Mouse (Mus musculus): Measurements from ENCODE around the gene Hic1. TPM values are rescaled to one million over a fixed set of nuclear protein-coding genes. Genes with fewer than 3 reads are reported as not detected.
A peak's percentile ranks its signal among the peaks of the same experiment; 100 is the strongest.

Hic1 gene
- polyA plus RNA-seq (2015; fragmentation: Nextera tagmentation; extraction: Ambion mirVana), result 2.8 and 3.2 TPM in 2 replicates

DNA sequence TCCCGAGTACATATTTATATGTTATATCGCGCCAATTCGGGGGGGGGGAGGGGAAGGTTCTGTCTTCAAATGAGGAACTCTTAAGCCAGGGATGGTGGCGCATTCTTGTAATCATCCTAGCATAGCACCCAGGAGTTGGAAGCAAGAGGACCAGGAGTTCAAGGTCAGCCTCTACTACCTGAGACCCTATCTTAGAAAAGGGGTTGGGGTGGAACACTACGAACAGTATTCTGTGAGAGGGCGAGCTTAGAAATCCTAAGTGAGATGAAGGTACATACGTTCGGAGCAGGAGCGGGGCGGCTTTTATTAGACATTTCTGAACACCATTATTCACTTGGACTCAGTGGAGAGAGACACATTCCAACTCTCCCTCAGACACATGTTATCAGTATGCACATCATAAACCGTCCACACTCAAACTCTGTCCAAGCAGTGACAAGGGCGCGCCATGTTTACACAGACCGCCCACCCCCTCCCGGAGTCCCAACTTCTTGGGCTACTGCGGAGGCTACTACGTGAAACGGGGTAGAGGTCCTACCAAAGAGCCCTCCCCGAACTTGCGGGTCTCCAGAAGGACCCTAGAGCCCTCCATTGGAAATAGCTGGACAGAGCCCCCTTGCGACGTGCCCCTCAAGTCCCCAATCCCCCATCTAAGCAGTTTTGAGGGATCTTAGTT lies at the start of gene Hic1:
Gene Hic1 (minus strand): TSS at position 115 of the 676 bp plus-strand sequence.
- H3K27ac ChIP-seq, result peak within 1 kb of the TSS; percentile 27
- H3K36me3 ChIP-seq (replicated peaks), result no peaks in the 10 kb centered on the region
- peaks cover 86% of the 10 kb centered on the region for H3K4me1 ChIP-seq
- H3K27me3 ChIP-seq (replicated peaks), result peaks cover 49% of the 10 kb centered on the region
- H3K4me3 ChIP-seq, result peak within 1 kb of the TSS; percentile 44
- WGBS, result 6% methylated on average over 23 of the region's 23 CpGs
- H3K9ac ChIP-seq, result peak within 1 kb of the TSS; percentile 46
- peak; percentile 0; the same call in 1 of the 2 replicates for ATAC-seq (replicated peaks)
- no peaks in the 10 kb centered on the region for H3K9me3 ChIP-seq
- peak within 1 kb of the TSS; percentile 95 for H3K4me2 ChIP-seq

DNA sequence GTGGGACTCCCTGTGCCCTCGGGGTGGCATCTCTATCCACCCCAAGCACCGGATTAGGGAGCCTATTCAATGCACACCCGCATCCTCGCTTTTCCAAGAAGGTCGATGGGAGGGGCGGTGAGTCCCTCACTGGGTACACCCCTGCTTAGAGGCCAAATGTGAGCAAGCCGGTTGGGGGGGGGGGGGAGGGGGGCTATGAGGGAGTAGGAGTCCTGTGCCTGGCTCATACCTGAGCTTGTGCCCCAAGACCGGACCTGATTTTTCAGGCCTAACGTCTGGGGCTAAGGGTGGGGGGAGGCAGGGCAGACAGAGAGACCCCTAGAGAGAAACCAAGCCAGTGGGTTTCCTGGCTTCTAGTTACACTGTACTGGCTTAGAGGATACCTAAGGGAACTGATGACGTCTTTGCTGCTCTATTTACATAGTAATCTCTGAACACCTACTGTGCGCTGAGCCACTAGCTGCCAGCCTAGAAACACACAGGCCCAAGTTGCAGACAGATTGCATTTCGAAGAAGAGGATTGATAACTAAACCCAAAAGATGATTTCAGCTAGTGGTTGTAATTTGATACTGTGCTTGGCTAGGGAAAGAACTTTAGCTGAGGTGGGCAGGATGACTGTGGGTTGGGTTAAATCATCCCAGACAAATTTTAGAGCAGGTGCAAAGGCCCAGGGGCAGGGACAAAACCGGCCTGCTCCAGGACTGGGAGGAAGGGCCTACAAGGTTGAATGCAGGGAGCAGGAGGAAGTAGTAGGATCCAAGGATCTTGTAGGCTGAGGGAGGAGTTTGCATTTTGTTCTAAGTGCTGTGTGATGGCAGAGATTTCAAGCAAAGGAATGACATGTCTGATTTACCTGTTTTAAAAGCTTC lies 45.0 kb upstream of the Hic1 start:
- ATAC-seq (replicated peaks), result peak; percentile 57
- H3K27me3 ChIP-seq (replicated peaks), result no peaks in the 10 kb centered on the region
- H3K4me1 ChIP-seq, result peaks cover 61% of the 10 kb centered on the region
- H3K4me3 ChIP-seq, result peak overlapping the region; percentile 10; the same call in 1 of the 2 replicates
- H3K4me2 ChIP-seq, result peak overlapping the region; percentile 44
- H3K27ac ChIP-seq, result peak overlapping the region; percentile 72
- H3K9ac ChIP-seq, result peak overlapping the region; percentile 18; the same call in 1 of the 2 replicates
- H3K9me3 ChIP-seq, result no peaks in the 10 kb centered on the region
- WGBS, result 15% methylated on average over 13 of the region's 13 CpGs
- H3K36me3 ChIP-seq (replicated peaks), result no peaks in the 10 kb centered on the region

DNA sequence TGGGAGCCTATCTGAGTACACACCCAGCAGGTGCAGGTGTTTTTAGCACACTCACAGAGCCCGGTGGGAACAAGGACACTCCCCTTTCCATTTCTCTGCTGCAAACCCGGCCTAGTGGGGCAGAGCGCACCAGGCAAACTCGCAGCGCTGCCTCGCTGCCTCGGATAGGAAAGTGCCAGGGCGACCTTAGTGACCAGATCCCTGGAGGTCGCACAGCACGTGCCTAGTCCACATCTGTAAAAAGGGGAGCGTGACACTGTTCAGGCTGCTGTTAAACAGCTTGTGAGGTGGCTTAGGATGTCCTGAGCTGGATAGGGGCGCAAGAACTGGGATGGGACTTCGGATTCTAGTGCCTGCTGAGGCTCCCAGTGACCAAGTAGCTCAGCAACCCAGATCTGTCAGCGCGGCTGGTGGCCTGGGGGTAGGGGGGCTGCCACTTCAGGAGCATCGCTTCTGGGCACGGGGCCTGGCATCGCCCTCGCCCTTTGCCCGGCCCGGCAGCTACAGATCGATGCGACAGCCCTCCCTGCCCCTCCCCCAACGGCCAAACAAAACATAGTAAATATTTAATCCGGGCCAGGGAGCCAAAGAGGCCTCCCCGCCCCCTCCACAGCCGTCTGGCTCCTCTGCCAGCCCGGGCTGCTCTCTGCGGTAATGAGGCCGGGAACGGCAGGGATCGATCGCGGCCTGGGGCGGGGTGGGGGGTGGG lies 44.2 kb upstream of the Hic1 start:
- peaks cover 69% of the 10 kb centered on the region for H3K4me1 ChIP-seq

DNA sequence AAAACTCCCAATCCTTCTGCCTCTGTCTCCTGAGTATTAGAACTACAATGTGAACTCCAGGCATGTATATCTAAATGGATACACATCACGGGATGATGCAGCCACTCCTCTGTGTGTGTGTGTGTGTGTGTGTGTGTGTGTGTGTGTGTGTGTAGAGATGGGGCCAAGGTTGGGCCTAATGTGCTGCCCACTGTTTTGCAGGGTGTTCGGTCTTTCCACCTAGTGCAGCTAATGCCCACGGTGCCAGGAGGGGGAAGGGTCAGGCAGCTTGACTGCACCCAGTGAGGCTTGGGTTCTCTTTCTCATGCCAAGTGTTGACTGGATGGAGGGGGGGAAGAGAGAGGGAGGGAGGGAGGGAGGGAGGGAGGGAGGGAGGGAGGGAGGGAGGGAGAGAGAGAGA lies 43.6 kb upstream of the Hic1 start:
- Histone ChIP-seq H3K4me2 (no peak overlapping the region), H3K4me1 (peaks cover 69% of the 10 kb centered on the region)
- WGBS, result 52% methylated on average over 1 of the region's 3 CpGs

More for the DNA sequence above, 44.2 kb upstream of the Hic1 start:
- peak overlapping the region; percentile 72 for H3K27ac ChIP-seq
- H3K4me2 ChIP-seq, result peak overlapping the region; percentile 44
- peak overlapping the region; percentile 18; the same call in 1 of the 2 replicates for H3K9ac ChIP-seq
- peak; percentile 74 for ATAC-seq (replicated peaks)
- H3K27me3 ChIP-seq (replicated peaks), result no peaks in the 10 kb centered on the region
- H3K36me3 ChIP-seq (replicated peaks), result no peaks in the 10 kb centered on the region
- H3K4me3 ChIP-seq, result peak overlapping the region; percentile 10; the same call in 1 of the 2 replicates
- WGBS, result 4% methylated on average over 35 of the region's 35 CpGs
- H3K9me3 ChIP-seq, result no peaks in the 10 kb centered on the region

DNA sequence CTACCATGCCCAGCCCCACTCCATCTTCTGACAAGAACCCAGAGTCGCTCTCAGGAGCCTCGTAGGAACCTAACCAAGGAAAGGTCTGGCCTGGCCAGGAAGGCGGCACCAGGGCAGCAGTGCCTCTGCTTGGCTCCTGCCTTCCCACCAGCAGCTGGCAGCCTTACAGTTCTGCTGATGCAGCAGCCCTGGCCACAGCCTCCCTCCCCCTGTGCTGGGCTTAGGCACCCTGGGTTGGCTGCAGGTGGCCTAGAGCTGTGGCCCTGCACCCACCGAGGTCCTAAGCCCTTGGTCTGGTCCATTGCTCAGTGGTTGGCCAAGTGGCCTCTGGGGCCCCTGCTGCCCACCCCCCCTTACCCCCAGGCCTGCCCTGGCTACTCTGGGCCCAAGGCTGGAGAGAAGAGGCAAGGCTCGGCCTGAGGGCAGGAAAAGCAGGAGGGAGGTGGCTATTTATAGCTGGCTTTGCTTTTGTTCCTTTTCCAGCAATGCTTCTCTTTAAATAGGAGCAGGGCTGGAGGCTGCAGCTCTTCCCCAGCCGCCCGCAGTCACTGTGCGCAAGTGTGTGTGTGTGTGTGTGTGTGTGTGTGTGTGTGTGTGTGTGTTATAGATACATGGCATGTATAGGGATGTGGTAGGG lies 42.8 kb upstream of the Hic1 start:
- H3K4me1 ChIP-seq, result peaks cover 69% of the 10 kb centered on the region
- ATAC-seq (replicated peaks), result peak; percentile 34; the same call in 1 of the 2 replicates
- WGBS, result 32% methylated on average over 8 of the region's 8 CpGs

More for the DNA sequence above, 43.6 kb upstream of the Hic1 start:
- Histone ChIP-seq H3K9me3 (no peaks in the 10 kb centered on the region), H3K4me3 (no peak overlapping the region), H3K27ac (peak overlapping the region; percentile 73), H3K9ac (no peak overlapping the region), H3K27me3 (replicated peaks) (no peaks in the 10 kb centered on the region), H3K36me3 (replicated peaks) (no peaks in the 10 kb centered on the region)
- ATAC-seq (replicated peaks), result 0 out of 2 replicates have a peak, but pooled peaks have one; percentile 5

DNA sequence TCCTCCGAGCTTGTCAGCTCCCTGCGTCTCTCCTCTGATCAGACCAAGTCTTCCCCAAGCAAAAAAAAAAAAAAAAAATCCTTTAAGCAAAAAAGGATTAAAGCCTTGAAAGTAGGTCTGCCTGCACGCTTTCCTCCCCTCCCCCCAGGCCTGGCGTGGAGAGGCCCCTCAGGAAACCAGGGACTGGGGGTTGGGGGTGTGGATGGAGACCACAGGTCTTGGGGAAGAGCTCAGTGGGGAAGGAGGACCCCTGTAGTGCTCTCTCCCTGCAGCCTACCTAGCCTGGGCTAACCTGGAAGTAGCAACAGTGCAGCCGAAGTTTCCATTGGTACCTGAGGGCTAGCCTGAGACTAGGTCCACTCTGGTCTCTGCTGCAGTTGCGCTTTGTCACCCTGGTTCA lies 41.4 kb upstream of the Hic1 start:
- no peaks in the 10 kb centered on the region for H3K27me3 ChIP-seq (replicated peaks)
- no peak for ATAC-seq (replicated peaks)
- 27% methylated on average over 6 of the region's 6 CpGs for whole genome bisulfite sequencing

More for the DNA sequence above, 42.8 kb upstream of the Hic1 start:
- H3K9ac ChIP-seq, result no peak overlapping the region
- H3K27me3 ChIP-seq (replicated peaks), result no peaks in the 10 kb centered on the region
- H3K36me3 ChIP-seq (replicated peaks), result no peaks in the 10 kb centered on the region
- H3K9me3 ChIP-seq, result no peaks in the 10 kb centered on the region
- H3K27ac ChIP-seq, result peak overlapping the region; percentile 73
- no peak overlapping the region for H3K4me3 ChIP-seq
- H3K4me2 ChIP-seq, result no peak overlapping the region

DNA sequence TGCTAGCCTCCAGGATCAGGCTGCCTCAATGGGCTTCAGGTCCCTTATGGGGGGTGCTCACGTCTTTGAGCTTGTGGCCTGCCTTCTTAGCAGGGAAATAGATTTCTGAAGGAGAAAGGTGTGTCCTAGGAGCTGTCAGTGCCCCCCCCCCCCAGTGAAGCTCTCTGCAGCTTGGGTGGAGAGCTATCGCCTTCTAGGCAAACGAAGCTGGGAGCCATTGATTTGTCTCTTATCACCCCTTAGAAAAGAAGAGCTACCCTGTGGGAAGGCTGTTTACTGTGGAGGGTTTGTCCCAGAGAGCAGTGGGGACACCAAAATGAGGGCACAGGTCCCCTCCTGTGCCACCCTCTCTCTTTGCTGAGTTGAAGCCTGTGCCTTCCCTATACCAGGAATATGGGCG lies 40.8 kb upstream of the Hic1 start:
- peak overlapping the region; percentile 75 for H3K27ac ChIP-seq
- no peak overlapping the region for H3K4me3 ChIP-seq
- H3K9ac ChIP-seq, result no peak overlapping the region
- H3K27me3 ChIP-seq (replicated peaks), result no peaks in the 10 kb centered on the region
- H3K9me3 ChIP-seq, result no peaks in the 10 kb centered on the region
- ATAC-seq (replicated peaks), result no peak
- 42% methylated on average over 4 of the region's 4 CpGs for WGBS
- H3K4me1 ChIP-seq, result peaks cover 59% of the 10 kb centered on the region
- H3K36me3 ChIP-seq (replicated peaks), result no peaks in the 10 kb centered on the region
- H3K4me2 ChIP-seq, result no peak overlapping the region

More for the DNA sequence above, 41.4 kb upstream of the Hic1 start:
- Histone ChIP-seq H3K9me3 (no peaks in the 10 kb centered on the region), H3K4me1 (peaks cover 62% of the 10 kb centered on the region), H3K4me2 (no peak overlapping the region), H3K4me3 (no peak overlapping the region), H3K36me3 (replicated peaks) (no peaks in the 10 kb centered on the region), H3K27ac (peak overlapping the region; percentile 75), H3K9ac (no peak overlapping the region)

DNA sequence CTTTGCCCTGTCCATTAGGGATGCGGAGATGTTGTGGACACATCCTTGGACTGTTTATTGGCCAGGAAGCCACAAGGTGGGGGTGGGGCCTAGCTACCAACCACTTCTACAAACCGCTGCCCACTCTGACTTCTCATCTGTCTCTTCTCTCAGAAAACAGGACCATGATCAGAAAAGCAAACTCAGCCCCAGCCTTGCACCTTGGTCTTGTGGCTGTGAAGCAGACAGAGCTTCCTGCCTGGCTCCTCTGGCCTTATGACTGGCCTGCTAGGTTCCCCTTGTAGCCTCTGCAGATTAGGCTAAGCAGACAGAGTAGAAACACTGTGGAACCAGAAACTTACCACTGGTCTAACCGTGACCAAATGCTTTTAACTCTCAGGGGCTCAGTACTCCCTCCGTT lies 40.0 kb upstream of the Hic1 start:
- Histone ChIP-seq H3K9me3 (no peaks in the 10 kb centered on the region), H3K27me3 (replicated peaks) (no peaks in the 10 kb centered on the region), H3K4me2 (no peak overlapping the region), H3K4me3 (no peak overlapping the region), H3K9ac (no peak overlapping the region), H3K27ac (0 out of 2 replicates have a peak overlapping the region, but pooled peaks have one; percentile 21), H3K36me3 (replicated peaks) (no peaks in the 10 kb centered on the region), H3K4me1 (peaks cover 61% of the 10 kb centered on the region)
- 66% methylated on average over 4 of the region's 4 CpGs for WGBS
- no peak for ATAC-seq (replicated peaks)

DNA sequence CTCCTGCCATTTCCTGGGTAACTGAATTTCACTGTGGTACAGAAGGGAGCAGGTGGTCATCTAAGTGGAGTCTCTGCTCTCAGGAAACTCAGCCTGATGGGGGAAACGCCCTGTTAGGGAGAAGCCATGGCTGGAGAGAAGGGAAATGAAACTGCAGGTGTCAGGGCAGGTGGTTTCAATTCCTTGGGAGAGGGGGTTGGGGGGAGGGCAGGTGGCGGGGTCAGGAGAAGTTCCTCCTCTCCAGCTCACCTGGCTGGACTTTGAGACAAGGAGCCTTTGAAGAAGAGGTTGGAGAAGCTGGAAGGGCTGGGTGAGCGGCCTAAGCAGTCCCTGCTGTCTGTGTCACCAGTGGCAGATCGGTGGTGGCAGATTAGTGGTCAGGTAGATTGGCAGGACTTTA lies 37.0 kb upstream of the Hic1 start:
- 81% methylated on average over 4 of the region's 4 CpGs for WGBS
- H3K4me3 ChIP-seq, result no peak overlapping the region
- H3K4me2 ChIP-seq, result no peak overlapping the region
- peaks cover 61% of the 10 kb centered on the region for H3K4me1 ChIP-seq
- ATAC-seq (replicated peaks), result no peak
- no peak overlapping the region for H3K9ac ChIP-seq
- no peak overlapping the region for H3K27ac ChIP-seq
- no peaks in the 10 kb centered on the region for H3K27me3 ChIP-seq (replicated peaks)
- H3K9me3 ChIP-seq, result no peaks in the 10 kb centered on the region
- no peaks in the 10 kb centered on the region for H3K36me3 ChIP-seq (replicated peaks)

DNA sequence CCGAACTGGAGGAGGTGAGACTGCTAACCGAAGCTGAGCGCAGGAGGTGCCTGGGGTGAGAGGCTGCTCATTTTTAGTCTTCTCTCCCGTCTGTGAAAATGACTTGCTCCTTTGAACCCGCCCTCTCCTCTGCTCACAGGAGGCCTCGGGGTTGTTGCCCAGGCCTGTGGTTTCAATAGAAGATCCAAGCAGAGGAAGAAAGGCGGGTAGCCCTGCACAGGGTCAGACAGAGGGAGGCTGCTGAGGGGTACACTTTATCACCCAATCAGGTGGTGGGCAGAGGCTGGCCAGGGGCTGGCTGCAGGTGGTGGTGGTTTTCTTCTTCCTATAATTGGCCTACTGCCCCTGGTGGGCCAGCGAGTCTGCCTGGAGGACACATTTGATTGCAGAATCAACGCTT lies 35.2 kb upstream of the Hic1 start:
- Histone ChIP-seq H3K4me3 (no peak overlapping the region), H3K9me3 (no peaks in the 10 kb centered on the region), H3K4me1 (peaks cover 55% of the 10 kb centered on the region), H3K27ac (peak overlapping the region; percentile 43; the same call in 1 of the 2 replicates), H3K27me3 (replicated peaks) (no peaks in the 10 kb centered on the region), H3K4me2 (no peak overlapping the region), H3K9ac (no peak overlapping the region), H3K36me3 (replicated peaks) (no peaks in the 10 kb centered on the region)
- 32% methylated on average over 9 of the region's 9 CpGs for WGBS
- ATAC-seq (replicated peaks), result peak; percentile 50

DNA sequence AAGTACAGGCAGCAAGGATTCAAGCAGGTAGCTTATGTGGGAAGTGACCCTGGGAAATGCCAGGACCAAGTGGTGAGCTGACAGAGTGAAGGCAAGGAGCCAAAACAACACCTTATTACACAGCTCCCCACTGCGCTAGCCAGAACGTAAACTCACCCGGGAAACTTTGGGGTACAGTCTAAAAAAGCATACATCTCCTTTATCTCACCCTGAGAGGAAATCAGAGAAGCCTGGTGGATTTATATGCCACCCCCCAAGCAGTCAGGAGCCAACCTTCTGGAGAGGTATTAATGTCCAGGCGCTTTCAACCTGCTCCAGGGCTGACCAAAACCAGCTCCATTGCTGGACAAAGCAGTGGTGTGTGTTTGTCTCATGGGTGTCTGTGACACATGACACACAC lies 34.6 kb upstream of the Hic1 start:
- peaks cover 49% of the 10 kb centered on the region for H3K4me1 ChIP-seq
- ATAC-seq (replicated peaks), result no peak
- WGBS, result 78% methylated on average over 4 of the region's 4 CpGs
- no peak overlapping the region for H3K4me3 ChIP-seq
- H3K27me3 ChIP-seq (replicated peaks), result no peaks in the 10 kb centered on the region
- H3K27ac ChIP-seq, result no peak overlapping the region
- H3K4me2 ChIP-seq, result no peak overlapping the region
- no peaks in the 10 kb centered on the region for H3K36me3 ChIP-seq (replicated peaks)
- H3K9me3 ChIP-seq, result no peaks in the 10 kb centered on the region
- H3K9ac ChIP-seq, result no peak overlapping the region
